Mouse (Mus musculus): ENCODE data around the gene Hspb11.

Gene Hspb11

GRCm38 (mm10) chr4:107313690-107314478 is 60.5 kb downstream of the Hspb11 start, which contains the start of gene Yipf1:
Yipf1 (plus strand) TSS chr4:107314363.
- in situ Hi-C loops (cut with MboI, MseI) = no loop called here

- in situ Hi-C loops (cut with MboI, MseI) = no loop called here
Observed at GRCm38 (mm10) chr4:107314479-107314805, 61.0 kb downstream of the Hspb11 start.

- in situ Hi-C loops (cut with MboI, MseI) = no loop called here
Observed at GRCm38 (mm10) chr4:107318646-107319045, 65.3 kb downstream of the Hspb11 start.

- in situ Hi-C loops (cut with MboI, MseI) = no loop called here
Observed at GRCm38 (mm10) chr4:107321041-107321440, 67.6 kb downstream of the Hspb11 start.

GRCm38 (mm10) chr4:107323113-107323512 is 69.7 kb downstream of the Hspb11 start:
- in situ Hi-C loops (cut with MboI, MseI) = no loop called here

- in situ Hi-C loops (cut with MboI, MseI) = no loop called here
Observed at GRCm38 (mm10) chr4:107328530-107328929, 75.1 kb downstream of the Hspb11 start.

Measured in T-helper 2 cell (primary cell).